Mouse (Mus musculus) heart, postnatal 4 days (tissue): ENCODE results near the gene Pkd1l2. TPM values are rescaled to one million over a fixed set of nuclear protein-coding genes. Genes with fewer than 3 reads are reported as not detected.

Experiments used
- DNase-seq: peaks from one replicate; pipeline ENCODE4 v3.0.0; 2021
- total RNA-seq, 2 experiments: library from RNA; stranded (reverse); gene quantifications; 2 replicates each; pipeline ENCODE4 v1.2.3; 2021

Gene Pkd1l2
- total RNA-seq, 2 experiments from 2014 or later, result 0.02 to 0.05 TPM

DNA sequence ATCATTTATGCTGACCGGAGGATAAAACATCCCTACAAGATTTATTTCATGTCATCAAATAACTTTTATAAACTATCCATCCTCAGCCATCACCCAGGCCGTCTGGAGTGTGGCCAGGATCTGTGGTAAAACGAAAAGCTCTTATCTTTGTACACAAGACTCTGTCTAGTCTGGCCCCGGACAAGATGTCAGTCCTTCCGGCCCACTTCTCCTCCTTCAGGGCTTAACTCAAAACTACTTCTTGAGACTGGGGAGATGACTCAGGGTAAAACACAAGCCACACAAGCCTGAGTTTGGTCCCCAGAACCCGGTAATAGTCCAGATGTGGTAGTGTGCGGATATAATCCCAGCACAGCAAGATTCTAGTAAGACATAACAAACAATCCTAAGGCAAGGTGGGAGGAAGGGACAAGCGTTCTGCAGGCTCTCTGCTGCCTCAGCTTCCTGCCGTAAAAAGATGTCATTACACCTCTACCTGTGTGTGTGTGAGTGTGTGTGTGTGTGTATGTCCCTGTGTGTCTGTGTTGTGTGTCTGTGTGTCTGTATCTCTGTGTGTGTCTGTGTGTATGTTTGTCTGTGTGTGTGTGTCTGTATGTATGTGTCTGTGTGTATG, 804 bp upstream of the Pkd1l2 start:
- no peak for DNase-seq

DNA sequence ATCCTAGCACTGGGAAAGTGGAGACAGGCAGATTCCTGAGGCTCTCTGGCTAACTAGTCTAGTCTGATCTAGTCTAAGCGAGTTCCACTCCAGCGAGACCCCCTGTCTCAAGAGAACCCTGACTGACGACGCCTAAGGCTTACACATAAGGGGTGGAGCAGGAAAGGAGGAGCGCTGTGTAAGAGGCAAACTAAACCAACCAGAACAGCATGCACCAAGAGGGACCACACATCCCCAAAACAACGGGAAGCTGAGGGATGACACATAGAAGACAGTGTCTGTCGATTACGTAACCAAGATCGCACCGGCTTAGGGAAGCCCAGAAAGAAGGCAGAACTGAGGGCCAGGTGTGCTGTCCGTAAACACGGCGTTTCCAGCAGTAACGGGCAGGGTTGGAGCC, 2.6 kb downstream of the Pkd1l2 start:
- DNase-seq, result no peak

DNA sequence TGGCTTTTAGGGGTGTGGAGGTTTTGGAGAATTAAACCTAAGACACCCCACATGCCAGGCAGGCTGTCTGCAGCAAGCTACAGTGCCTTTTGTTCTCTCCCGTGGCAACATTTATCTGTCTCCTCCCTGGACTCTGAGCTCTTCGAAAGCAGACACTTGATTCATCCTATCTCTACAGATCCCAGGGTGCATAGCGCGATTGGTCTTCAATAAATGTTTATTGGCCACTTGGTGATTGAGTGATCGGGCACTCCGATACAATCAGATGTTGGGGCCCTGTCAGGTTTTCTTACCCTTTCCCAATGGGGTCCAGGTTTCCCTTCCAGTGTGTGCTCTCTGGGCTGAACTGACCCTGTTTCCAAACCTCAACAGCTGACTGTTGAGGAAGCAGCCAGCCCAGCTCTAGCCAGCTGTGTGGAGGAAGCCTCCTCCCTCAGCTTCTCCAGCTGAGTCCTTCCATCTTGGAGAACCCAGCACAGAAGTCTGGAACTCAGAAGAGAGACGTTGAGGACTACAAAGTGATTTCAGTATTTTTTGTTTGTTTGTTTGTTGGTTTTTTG, 3.8 kb downstream of the Pkd1l2 start:
- no peak for DNase-seq

DNA sequence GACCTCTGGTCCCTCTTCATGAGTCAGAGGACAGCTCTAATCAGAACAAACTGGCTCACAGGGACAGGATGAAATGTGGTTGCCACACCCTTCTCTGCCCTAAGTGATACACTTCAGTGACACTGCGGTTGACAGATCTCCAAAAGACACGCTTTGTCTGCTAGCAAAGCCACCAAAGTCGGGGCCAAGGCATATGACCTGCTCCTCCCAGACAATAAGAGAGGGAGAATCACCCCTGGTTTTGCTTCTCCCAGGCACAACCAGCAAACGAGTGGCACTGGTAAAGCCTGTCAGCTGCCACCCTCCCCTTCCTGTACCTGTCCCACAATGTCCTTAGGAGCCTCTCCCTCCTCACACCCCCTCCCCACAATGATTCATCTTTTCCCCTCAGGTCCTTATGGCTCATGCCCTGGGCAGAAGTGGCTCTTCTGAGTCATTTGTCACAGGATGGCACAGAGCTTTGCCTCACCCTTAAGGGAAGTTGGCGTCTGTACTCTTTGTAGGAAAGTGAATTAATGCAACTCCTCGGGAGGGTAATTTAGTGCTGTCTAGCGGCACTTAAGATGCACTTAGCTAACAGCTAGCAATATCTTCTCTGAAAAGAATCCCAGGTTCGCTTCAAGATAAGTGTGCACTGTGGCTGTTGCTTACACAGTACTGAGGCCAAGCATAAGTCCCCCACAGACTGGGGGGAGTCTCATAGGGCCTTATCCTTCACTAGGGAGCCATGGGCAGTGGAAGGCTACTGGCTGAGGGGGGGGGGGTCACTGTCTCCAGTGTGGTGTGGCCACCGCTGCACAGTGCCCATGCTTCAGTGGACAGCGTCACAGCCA, 7.7 kb downstream of the Pkd1l2 start:
- DNase-seq, result no peak

DNA sequence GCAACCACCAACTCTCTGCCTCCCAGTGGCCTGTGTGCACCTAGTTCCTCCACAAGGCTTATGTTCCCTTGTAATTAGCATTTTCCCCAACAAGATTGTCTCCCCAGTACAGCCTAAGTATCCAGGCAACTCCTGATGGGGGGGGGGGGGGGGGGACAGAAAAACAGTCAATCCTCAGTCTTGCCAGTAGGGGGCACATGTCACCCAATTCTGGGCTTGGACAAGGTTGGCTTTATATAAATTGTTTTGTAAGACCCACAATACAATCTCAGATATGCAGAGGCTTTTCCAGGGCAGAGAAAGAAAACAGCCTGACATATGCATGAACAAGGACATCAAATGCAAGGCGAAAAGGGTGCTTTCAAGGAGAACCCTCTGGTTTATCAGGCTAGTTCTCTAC, 12.5 kb downstream of the Pkd1l2 start:
- peak; percentile 32 for DNase-seq

DNA sequence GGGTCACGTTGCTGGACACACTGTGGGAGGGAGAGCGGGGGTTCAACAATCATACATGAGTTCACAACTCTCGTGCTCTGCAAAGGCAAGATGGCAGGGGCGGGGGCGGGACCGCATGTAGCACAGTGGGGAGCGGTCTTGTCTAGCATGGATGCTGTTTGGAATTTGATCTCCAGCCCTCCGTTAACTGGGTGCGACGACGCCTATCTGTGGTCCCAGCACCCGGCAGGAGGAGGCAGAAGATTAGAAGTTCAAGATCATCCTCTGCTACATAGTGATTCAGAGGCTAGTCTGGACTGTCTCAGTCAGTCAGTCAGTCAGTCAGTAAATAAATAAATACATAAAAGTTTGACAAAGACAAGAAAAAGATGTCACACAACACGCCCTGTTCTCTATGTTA, 14.0 kb downstream of the Pkd1l2 start:
- no peak for DNase-seq

DNA sequence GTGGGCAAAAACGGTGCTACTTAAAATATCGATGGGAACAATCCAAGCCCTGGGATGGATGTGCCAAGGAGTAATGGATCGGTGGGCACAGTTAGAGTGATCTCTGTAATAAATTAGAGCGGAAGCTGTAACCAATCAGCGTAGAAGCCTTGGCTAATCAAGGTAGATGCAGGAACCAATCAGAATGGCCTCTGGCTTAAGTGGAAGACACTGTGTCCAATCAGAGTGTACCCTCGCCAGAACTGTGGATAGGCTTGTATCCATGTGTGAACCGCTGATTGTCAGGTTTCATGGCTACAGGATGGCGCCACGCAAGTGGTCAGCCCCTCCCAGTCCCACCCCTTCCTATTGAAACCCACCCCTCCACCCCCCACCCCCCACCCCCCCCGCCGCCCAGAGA, 14.9 kb downstream of the Pkd1l2 start:
- DNase-seq, result no peak

DNA sequence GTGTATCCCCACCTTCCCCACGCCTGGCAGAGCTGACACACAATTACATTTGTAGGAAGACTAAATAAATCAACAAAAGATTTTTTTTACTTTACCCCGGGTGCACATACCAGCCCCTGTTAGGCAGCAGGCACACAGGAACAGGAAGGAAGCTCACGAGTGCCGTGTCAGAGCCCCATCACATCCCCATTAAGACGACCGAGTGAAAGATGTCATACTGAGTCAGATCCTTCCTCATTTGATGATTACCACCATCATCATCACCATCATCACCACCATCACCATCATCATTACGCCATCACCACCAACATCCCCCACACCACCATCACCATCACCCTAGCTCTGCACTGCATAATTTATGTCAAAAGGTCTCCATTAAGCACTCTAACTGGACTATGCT, 15.3 kb downstream of the Pkd1l2 start:
- no peak for DNase-seq

DNA sequence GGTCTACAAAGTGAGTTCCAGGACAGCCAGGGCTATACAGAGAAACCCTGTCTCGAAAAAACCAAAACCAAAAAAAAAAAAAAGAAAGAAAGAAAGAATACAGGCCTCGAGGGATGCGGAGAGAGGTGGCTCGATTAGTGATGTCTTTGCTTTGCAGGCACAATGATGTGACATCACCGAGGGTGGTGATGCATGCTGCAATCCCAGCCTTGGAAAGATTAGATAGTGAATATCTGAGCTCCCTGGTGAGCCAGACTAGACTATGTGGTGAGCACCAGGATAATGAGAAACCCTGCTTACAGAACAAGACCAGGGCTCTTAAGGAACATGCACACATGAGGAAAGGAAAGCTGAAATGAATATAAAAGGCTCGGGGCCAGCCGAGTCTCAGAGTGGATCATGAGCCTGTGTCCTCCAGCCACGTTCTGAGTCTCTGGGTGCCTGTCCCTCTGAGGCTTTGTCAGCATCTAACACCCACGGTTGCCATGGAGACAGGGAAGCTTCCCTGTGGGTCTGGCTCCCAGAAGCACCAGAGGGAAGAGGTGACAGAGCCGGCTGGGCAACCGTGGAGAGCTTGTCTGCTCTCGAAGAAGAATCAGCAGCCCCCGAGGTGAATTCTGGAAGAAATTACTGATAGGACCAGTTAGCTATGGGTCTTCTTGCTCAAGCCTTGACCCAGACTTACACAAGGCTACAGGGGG, 20.9 kb downstream of the Pkd1l2 start:
- DNase-seq, result no peak

DNA sequence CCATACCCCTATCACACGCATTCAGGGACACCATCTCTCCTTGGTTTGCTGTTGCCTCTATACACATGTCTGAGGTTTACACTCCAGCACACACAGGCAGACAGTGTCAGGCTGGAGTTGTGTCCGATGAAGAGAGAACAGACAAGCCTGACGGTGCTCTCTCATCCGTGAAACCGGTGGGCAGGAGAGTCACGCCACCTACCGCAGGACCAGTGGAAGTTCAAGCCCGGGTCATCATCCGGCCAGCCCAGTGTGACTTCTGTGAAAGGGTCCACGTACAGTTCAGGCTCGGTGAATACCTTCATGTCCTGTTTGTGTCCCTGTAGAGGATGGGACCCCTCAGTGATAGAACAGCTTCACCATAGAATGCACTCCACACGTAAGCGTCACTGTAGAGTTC, 21.9 kb downstream of the Pkd1l2 start:
- no peak for DNase-seq

DNA sequence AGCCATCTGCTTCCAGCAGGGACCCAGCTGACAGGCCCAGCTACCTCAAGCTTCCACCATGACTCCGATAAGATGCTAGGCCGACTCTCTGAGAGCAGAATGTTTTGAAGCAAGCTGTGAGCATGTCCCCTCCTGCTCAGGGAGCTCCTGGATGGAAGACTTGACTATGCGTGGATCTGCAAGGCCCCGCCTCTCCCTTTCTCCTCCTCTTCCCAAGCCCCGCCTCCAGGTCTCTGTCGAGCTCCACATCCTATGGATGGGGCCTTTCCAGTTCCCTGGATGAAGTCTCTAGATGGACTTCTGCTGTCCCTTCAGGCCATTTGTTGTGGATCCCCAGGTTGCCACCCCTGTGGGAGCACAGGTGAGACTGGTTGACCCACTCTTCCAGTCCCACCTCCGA, 23.2 kb downstream of the Pkd1l2 start:
- no peak for DNase-seq

DNA sequence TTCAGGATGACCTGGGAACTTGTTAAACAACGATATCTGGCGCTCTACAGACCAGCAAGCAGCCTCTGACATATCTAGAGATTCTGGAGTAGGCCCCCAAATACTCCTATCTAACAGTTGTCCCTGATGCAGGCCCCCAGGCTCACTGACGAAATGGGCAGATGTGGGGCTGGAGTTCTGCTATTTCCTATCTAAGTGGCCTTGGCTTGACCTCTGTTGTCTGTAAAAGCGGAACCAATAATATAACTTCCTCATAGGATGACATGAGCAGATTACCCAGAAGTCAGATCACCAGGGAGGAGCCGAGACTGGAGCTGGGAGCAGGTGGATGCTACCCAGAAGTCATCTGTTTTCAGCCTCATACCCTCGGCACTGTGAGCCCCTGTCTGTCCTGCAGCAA, 27.2 kb downstream of the Pkd1l2 start:
- DNase-seq, result no peak

DNA sequence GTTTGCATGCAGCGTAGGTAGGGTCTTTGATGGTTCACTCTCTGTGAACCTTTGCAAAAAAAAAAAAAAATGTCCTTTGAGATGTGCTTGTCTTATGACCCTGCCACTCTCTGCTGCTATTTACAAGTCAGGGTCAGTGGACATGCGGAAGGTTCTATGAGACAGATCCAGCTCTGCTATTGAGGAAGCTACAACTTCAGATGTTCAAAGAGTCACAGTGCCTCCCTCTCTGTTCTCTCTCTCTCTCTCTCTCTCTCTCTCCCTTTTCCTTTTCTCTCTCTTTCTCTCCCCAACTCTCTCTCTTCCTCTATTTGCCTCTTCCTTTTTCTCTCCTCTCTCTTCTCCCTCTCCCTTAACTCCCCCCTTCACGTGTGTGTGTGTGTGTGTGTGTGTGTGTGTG, 28.1 kb downstream of the Pkd1l2 start:
- no peak for DNase-seq

DNA sequence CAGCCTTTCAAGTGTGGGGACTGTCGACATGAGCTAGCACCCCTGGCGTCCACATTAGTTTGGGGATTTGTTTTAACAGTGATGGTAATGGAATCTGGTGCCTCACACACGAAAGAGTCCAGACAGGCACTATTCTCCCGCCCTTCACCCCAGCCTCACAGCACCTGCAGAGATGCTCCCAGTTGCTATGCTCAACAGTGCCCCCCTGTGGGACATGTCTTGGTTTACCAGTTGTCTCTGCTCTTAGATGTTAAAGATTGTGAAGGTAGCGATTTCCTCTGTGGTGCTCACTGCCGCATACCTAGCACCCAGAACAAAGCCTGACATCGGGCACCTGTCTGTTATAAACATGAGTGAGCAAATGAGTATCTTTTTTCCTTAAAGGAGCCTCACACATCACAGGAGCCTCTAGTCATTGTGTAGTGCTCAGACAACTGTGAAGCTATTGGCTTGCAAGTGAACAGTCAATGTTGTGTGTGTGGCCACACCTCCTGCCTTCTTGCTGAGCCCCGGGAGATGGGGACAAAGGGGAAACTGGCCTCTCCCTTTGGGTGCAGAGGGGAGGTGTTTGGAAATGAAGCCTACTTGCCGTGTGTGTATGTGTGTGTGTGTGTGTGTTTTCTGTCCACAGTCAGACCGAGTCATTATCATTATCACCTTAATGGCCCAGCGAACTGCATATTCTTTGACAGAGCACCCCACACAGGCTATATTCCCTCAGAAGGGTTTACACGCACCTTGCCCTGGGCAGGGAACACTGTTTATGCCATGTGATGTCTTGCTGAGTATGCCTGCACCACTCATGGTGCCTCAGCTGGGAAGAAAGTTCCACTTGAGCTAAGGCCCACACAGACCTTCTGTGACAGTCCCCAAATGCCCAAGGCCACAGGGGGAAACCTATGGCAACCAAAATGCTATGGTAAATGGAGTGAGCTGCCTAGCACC, 28.8 kb downstream of the Pkd1l2 start:
- DNase-seq, result no peak

DNA sequence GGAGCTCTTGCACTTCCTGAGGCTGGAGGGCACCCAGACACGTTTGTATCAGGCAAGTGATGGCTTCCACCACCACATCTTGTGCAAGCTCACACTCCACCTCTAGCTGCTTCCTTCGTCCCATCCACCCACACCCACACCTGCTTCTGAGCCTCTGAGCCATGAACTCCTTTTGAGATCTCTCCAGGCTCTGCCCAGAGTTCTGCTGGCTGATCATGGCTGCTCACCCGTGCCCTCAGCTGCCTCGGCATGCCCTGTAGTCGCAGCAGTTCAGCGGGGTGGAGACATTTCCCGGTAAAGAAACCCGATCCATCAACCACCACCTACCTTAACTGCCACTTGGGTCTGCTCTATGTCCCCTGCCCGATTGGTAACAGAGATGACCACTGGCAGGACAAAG, 30.9 kb downstream of the Pkd1l2 start:
- no peak for DNase-seq

DNA sequence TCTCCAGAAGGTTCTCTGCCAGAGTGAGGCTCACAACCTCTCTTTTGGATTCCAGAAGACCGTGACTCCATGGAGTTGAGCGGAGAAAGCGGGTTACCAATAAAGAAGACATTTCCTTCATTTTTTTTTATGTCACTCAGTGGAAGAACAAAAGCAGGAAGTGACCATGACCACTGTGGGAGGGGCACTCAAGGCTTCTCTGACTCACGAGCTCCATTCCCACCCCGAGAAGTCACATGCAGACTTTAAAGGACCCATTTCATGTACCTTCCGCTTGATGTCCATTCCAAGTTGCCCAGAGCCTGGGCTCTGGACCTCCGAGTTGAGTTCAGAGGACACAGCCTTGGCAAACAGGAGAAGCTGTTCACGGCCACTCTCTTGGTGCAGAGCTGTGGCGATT, 31.5 kb downstream of the Pkd1l2 start:
- DNase-seq, result no peak

DNA sequence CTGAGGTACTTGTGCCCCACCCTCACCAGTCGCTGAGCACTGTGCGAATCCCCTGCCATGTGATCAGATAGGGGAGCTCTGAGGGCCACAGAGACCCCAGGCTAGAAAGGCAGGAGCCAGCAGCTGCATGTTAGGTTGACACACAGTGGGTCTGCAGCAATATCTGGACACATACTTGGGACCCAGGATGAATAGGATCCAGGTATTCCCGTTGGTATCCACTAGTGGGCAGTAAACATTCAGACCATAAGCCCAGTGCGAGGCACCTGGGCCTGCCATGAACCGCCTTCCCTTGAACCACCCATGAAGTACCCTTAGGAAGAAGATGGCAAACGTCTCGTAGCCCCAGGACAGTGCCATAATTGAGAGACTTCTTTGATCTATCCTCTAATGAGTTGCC, 32.8 kb downstream of the Pkd1l2 start:
- no peak for DNase-seq

DNA sequence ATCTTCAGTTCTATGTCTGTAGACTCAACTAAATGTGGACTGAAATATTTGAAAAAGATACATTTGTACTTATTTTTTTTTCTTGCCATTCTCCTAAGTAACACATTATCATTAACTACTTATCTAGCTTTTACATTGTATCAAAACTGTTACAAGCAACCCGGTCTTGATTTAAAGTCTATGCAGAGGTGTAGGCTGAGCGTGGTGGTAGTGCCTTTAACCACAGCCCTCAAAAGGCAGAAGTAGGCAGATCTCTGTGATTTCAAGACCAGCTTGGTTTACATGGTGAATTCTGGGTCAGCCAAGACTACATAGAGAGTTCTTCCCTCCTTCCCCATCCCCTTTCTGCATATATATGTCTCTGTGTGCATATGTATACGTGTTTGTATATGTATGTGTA, 38.7 kb downstream of the Pkd1l2 start:
- no peak for DNase-seq

DNA sequence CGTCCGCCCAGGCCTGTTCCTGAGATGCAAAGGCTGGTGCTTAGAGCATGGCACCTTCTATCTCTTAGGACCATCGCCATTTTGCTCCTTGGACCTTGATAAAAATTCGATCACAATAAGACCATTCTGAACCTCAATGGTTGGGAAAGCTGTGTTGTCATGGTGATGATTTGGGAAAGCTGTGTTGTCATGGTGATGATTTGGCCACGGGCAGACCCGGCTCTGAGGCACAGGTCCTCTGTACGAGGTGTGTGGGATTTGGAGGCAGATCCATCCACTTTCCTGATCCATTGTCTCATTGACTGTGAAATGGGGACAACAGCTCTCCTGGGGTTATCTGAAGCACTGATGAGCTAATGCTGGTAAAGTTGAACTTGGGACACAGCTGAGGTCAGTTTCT, 42.4 kb downstream of the Pkd1l2 start:
- no peak for DNase-seq

DNA sequence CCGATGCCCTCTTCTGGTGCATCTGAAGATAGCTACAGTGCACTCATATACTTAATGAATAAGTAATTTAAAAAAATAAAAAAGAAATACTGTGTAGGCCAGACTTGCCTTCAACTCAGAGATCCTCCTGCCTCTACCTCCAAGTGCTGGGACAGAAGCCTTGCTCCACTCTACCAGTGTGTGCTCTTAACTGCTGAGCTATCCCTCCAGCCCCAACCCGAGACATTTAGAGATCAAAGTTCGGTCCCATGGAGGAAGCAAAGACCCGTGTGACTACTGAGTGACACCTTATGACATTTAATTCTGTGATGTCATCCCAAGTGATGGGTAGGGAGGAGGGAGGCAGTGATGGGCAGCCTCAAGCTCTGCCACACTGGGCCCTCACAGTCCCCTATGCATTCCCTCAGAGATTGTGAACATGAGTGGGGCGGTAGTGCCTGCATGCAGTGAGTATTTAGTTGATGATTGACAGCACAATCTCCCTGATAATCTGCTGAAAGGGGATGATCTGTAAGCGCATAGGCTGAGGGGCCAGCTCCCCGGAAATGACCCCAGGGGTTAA, 44.8 kb downstream of the Pkd1l2 start:
- DNase-seq, result no peak

DNA sequence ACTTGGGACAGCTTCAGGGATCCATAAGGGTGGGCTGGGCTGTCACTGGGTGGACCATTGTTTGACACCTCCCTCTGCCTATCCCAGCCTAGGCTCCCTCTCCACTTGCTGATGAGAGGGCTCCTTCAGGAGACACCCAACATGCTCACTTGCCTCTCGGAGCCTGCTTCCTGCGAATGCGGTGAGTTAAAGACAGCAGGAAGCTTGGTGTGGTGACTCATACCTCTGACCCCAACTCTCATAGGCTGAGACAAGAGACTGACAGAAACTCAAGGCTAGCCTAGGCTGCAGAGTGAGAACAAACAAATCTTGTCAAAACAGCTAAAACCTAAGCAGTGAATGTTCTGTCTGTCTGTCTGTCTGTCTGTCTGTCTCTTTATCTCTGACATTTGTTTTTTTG, 48.9 kb downstream of the Pkd1l2 start:
- no peak for DNase-seq

DNA sequence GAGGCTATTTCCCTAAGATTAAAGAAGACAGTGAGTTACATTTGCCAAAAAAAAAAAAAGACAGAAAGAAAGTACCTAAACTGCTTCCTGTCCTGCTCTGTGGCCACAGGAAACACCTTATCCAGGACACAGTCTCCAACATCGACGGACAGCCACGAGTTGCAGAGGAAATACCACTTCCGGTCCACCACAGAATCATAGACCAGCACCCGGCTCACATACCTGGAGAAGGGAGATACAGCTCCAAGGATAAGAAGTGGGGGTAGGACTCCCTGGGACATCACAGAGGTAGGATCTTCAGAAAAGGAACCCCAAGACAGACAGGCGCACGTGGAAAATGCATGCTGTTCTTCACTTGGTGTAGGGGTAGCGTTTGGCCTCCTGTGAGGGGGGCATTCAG, 49.6 kb downstream of the Pkd1l2 start:
- DNase-seq, result no peak
